Mouse (Mus musculus): ENCODE data around the gene Adam26a.
"Not testable (repeated sequence)": the region's sequence is repeated elsewhere in the genome, so short reads cannot be mapped to it uniquely, and the experiment has no call there.

Gene Adam26a

DNA sequence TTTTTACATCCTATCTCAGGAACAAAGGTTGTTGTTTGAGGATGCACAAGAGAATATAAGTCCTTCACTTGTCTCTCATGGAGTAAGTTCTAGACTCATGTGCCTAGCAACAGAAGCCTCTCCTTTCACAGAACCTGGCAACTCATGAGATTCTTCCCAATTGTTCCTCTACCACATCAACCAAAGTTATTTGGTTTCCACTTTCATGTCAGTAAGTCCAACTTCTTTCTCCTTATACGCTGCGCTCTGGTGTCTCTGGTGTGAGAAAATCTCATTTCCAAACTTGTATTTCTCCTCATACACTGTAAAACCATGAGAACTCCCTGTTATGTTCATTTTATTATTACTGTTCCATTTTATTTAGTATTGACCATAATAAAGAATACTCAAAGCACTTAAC lies at the start of gene Adam26a:
Gene Adam26a, minus strand, starts transcription at position 101 of the 400 bp plus-strand sequence.
- not testable (repeated sequence) for DNase-seq

DNA sequence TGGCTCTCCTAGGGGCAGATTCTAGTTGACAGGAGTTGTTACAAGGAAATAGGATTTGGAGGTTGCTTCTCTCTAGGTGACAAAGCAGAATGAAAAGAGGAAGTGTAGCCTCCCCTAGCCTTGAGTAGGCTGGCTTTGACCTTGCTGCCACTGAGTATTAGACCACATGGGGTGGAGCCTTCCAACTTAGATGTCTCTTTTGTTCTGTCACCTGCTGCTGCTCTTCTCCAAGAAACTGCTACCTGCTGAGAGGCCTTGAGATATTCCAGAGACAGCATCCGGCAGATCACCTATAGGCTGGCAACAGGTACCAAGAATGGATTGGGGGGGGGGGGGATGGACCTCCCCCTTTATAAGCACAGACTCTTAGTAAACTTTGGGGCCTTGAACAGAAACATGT lies 39.5 kb upstream of the Adam26a start:
- no peak for DNase-seq

DNA sequence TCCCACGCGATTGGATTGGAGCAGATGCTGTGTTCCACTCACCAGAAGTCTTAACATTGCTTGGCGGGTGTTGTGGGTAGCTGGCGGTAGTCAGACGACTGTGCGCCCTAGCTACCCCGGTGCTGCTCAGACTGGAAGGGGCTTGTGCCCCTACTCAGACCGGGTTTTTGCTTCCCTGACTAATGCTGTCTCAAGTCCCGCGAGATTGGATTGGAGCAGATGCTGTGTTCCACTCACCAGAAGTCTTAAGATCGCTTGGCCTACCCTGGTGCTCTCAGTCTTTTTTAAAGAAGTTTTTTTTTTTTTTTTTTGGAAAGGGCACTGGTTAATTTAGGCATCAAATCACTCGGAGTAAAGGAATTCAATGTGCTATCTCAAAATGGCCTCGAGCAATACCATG lies 27.1 kb upstream of the Adam26a start:
- not testable (repeated sequence) for DNase-seq

DNA sequence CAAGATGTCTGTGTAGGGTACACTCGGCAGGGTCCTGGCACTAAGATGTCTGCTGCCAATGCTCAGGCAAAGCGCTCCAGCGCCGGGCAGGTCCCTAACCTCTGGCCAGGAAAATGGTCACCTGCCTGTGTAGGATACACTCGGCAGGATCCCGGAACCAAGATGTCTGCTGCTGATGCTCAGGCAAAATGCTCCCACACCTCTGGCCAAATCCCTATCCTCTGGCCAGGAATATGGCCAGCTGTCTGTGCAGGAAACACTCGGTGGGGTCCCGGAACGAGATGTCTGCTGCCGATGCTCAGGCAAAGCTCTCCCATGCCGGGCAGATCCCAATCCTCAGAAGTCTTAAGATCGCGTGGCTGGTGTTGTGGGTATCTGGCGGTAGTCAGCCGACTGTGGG lies 26.7 kb upstream of the Adam26a start:
- DNase-seq: not testable (repeated sequence)

DNA sequence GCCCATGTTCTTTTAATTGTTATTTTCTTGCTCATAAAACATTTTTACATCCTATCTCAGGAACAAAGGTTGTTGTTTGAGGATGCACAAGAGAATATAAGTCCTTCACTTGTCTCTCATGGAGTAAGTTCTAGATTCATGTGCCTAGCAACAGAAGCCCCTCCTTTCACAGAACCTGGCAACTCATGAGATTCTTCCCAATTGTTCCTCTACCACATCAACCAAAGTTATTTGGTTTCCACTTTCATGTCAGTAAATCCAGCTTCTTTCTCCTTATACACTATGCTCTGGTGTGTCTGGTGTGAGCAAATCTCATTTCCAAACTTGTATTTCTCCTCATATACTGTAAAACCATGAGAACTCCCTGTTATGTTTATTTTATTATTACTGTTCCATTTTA lies 48.5 kb downstream of the Adam26a start, which contains the start of gene Adam26b:
Gene Adam26b, minus strand, starts transcription at position 101 of the 400 bp plus-strand sequence.
- not testable (repeated sequence) for DNase-seq

Data from thymus, postnatal 36 days (tissue).